Mouse (Mus musculus) right cerebral cortex, postnatal 25 days (tissue): ENCODE measurements around the gene Mex3a.

Experiments used
- DNase-seq: peaks from one replicate; pipeline ENCODE4 v3.0.0; 2022

Gene Mex3a

DNA sequence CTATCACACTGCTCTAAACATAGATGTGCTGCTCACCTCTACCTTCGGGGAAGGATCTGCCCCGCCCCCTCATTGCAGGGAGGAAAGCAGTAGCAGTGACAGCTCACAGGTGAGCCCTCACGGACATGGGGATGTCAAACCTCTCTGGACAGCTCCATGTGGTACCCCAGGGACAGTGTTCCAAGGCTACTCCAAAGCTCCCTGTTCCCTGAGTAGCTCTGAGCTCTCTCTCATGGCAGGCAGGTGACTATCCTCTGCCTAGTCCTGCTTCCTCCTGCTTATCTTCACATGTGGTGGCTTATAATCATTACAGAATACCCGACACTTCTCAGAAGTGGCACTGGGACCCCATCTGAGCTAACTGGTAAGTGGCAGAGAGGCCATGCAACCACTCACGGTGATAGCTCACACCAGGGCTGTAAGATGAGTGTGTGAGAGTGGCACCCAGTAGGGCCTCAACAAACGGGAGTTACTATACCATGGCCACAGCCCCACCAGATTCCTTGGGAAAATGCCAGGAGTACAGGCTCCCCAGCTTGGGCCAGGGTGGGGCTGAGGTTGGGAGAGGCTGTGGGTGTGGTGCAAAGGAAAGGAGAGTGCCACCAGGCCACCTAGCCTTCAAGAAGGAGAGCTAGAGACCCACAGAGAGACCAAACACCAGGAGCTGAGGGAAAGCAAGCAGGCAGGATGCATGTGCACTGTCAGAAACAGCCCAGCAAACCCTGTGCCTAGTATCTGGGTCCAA, 14.7 kb downstream of the Mex3a start:
- no peak for DNase-seq

DNA sequence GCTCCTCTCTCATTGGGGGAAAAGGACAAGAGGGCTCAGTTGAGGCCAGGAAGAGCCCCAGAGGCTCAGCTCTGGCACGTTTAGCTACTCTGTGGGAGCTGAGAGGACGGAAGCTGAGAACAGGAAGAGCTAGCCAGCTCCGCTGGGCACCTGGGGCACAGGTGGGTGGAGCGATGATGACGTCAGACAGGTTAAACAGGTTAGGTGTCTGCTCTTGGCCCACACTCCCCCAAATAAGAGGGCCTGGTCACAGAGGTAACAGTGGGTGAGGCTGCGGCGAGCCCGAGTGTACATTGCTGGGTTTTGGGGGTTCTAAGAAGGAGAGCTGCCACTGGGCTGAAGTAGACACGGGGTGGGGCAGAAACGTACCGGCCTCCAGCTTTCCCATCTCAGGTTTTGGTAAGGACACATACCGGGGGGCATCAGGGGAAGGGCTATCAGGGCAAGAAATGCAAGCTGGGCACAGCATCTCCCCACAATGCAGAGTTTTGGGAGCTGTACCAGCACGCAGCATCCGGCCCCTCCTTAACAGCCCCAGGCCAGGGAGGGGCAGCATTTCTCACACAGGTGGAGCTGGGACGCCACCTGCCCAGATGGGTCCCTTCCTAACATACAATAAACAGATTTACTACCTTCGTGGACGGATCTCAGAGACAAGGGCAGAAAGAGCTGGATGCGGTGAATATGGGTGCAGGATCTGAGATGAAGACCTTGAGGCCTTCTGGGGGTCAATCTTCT, 16.2 kb downstream of the Mex3a start, which contains the start of gene Rab25:
Gene Rab25 (minus strand): TSS at position 121 of the 738 bp plus-strand sequence.
- DNase-seq: no peak

DNA sequence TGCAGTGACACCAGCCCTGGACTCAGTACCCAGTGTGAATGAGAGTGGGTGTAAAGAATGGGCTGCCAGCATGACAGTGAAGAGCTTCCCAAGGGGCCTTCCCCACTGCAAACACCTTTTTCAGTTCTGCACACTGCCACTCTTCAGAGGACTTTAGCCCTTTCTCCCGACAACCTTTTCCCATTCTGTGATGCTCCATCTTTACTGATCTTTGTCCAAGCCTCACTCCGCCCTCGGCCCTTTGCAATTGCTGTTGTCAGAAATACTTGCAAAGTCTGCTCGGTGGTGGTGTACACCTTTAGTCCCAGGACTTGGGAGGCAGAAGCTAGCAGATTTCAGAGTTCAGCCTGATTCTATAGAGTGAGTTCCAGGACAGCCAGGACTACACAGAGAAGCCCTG, 19.4 kb downstream of the Mex3a start:
- no peak for DNase-seq

DNA sequence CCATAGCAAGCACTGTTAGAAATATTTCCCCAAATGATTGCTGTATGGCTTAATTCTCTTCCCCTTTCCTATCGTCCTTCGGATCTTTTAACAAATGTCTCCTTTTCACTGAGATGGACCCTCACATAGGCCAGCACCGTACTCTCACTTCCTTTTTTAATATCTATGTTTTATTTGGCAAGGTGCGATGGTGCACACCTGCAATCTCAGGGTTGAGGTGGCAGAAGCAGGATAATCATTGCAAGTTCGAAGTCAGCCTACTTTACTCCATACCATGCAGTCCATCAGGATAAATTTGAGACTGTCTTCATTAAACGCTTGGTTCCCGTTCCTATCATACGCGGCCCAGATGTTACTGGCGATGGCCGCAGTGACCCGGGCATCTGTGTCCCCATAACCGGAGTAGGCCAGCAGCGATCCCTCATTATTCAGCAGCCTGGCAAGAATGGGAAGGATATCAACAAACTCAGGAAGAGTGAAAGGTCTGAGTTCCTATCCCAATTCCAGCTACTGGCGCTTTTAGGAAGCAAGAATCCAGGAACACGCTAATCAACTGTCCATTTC, 20.0 kb downstream of the Mex3a start:
- DNase-seq: no peak

DNA sequence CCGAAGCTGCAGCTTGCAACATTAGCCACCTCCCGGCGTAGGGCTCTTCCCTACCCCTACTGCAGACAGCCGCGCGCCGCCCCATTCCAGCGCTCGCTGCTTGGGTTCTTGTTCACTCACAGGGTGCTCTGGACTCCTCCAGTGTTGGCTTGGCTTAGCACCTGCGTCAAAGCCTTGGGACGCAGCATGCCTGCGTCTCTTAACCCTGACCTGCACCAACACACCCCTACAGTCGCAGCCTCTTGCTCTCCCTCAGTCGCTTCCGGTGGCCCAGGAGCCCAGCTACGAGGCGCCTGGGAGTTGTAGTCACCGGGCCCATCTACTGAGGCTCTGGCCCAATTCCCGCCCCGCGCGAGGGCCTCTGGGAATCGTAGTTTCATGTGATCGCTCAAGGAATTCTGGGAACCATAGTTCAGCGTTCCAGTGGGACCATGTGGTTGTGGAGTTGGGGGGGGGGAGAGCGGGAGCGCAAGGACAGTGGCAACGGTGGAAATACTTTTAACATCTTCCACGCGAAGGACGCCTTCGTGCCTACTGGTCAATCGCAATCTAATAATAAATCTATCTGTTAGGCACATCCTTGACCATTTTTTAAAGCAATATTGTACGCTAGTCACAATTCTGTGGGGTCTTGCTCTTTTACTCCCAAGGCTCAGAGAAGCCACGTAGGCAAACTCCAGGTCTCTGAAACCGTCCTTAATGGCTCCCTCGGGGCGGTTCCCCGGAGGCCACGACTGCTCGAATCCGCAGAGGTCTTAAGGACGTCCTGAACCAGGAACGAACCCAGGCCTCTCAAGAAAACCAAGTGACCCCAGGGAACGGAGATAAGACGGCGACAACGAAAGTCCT, 20.7 kb downstream of the Mex3a start, which contains the start of gene Lamtor2:
Gene Lamtor2 (minus strand): TSS at position 399 of the 849 bp plus-strand sequence.
- peak; percentile 98 for DNase-seq

DNA sequence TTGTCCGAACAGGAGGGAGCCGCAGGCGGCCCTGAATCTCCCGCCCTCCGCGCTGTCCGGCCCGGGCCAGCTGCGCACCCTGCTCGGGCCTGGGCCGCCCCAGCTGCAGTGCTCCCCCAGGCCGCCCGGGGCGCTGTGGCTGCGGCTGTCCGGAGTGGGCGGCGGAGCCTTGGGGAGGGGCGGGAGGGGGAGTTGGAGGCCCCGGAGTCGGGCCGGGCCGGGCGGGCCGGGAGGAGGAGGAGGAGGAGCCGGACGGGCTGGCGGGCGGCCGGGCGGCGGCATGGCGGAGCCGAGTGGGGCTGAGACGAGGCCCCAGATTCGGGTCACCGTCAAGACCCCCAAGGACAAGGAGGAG, 21.3 kb downstream of the Mex3a start, which contains the start of gene Ubqln4:
Gene Ubqln4 (plus strand): TSS at position 234 of the 355 bp plus-strand sequence.
- peak; percentile 90 for DNase-seq

- DNase-seq: peak; percentile 65
These were observed 21.8 kb downstream of the Mex3a start for GRCm38 (mm10) chr3:88553880-88554586.

- no peak for DNase-seq
These were observed 22.9 kb downstream of the Mex3a start for GRCm38 (mm10) chr3:88555069-88555605.

DNA sequence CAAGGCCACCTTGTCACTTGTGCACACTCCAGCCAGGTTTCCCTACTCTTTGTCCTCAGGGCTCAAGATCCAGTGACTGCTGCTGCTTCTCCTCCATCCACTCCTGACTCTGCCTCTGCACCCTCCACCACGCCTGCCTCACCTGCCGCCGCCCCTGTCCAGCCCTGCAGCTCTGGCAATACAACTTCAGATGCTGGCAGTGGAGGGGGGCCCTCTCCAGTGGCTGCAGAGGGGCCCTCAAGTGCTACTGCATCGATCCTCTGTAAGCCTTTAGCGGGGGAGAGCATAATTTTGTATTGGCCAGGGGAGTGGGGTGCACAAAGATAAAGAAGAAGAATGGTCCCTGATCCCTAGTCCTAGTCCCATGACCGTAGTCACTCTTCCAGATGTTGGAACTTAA, 23.5 kb downstream of the Mex3a start:
- DNase-seq: no peak

GRCm38 (mm10) chr3:88556616-88557015, 24.4 kb downstream of the Mex3a start:
- DNase-seq: no peak

GRCm38 (mm10) chr3:88559596-88559995, 27.4 kb downstream of the Mex3a start:
- DNase-seq: no peak

- no peak for DNase-seq
These were observed 29.8 kb downstream of the Mex3a start for GRCm38 (mm10) chr3:88561989-88562388.

GRCm38 (mm10) chr3:88563442-88563841, 31.2 kb downstream of the Mex3a start:
- no peak for DNase-seq

GRCm38 (mm10) chr3:88563966-88564365, 31.8 kb downstream of the Mex3a start:
- DNase-seq: no peak

- no peak for DNase-seq
These were observed 33.9 kb downstream of the Mex3a start for GRCm38 (mm10) chr3:88566116-88566515.

DNA sequence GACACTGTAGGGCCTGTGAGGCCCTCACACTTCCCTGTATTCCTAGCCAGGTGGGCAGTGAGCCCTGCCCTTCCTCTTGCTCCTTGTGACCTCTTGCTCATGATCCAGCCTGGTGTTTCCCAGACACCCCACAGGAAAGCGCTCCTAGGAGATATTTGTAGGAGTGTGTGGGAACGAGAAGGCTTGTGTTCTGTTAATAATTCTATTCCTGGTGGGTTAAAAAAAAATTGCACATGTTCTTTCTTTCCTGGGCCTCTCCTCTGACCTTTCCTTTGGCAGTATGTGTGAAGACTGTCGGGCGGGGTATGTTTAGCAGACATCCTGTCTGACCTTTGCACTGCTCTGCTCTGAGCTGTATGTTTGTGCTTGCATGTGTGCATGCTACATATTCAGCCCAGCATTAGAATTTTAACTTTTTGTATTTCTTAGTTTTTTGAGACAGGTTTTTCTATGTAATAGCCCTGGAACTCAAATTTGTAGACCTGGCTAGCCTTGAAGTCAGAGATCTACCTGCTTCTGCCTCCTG, 34.4 kb downstream of the Mex3a start:
- no peak for DNase-seq

DNA sequence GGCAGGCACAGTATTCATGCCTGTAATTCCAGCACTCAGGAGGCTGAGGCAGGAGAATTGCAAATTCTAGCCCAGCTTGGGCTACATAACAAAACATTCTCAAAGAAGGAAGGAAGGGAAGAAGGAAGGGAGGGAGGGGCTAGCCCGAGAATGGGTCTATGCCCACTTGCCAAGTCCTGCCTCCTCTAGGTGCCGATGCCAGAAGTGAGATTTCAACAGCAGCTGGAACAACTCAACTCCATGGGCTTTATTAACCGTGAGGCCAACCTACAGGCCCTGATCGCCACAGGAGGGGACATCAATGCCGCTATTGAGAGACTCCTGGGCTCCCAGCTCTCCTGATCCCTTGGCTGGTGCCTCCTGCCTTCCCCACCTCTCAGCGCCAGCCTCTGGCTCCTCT, 35.7 kb downstream of the Mex3a start:
- DNase-seq: no peak

DNA sequence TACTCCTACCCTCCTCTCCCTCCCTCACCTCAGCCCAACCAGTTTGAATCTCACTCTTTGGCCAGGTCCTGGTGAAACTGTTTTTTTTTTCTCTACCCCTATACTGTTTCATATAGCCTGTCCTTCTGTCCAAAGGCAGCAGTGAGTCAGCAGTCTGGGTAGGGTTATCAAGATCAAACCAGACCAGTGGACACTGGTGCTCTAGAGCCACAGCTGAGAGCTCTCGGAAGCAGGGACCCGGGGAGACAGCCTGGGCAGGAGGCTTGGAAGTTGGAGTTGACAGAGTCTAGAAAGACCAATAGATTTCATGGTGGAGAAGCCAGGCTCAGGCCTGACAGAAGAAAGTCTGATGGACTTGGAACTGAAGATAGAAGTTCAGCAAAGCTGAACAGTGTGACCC, 36.4 kb downstream of the Mex3a start:
- no peak for DNase-seq

GRCm38 (mm10) chr3:88569093-88569492, 36.9 kb downstream of the Mex3a start:
- no peak for DNase-seq

- no peak for DNase-seq
These were observed 37.5 kb downstream of the Mex3a start for GRCm38 (mm10) chr3:88569694-88570093.

GRCm38 (mm10) chr3:88570341-88570740, 38.1 kb downstream of the Mex3a start:
- no peak for DNase-seq

- DNase-seq: no peak
These were observed 39.7 kb downstream of the Mex3a start for GRCm38 (mm10) chr3:88571856-88572255.
